Mouse (Mus musculus): ENCODE measurements around the gene Capza1.

GRCm38 (mm10) chr3:104817991-104818748, 46.1 kb downstream of the Capza1 start, which contains the start of gene Mov10:
- TF ChIP-seq CTCF (IDR thresholded peaks at IDR 0.05; ENCODE audit: low read depth), result no peak
- TF ChIP-seq EP300 (IDR thresholded peaks at IDR 0.05; ENCODE audit: low read depth), result no peak
